Mouse (Mus musculus) ES-Bruce4 (cell line): ENCODE measurements around the gene Arid1b. TPM values are rescaled to one million over a fixed set of nuclear protein-coding genes. Genes with fewer than 3 reads are reported as not detected.

Experiments used
- H3K27ac ChIP-seq: 2 replicates; pipeline ENCODE4 v1.5.1; 2012; ENCODE audit warnings: low read length, inconsistent platforms; ENCODE audit not compliant: insufficient read depth
- H3K27me3 ChIP-seq: 2 replicates; pipeline ENCODE4 v1.6.1; 2012; ENCODE audit warnings: mild to moderate bottlenecking, low read length, inconsistent platforms; ENCODE audit not compliant: control insufficient read depth, poor library complexity, insufficient read depth, severe bottlenecking
- H3K36me3 ChIP-seq: 2 replicates; pipeline ENCODE4 v1.6.1; 2012; ENCODE audit warnings: inconsistent platforms, mild to moderate bottlenecking, low read length, moderate library complexity; ENCODE audit not compliant: control insufficient read depth, poor library complexity, insufficient read depth, severe bottlenecking
- H3K4me1 ChIP-seq: one replicate; pipeline ENCODE4 v1.8.1; 2011; ENCODE audit warnings: low read length; ENCODE audit not compliant: control insufficient read depth, insufficient read depth
- H3K4me3 ChIP-seq: 2 replicates; pipeline ENCODE4 v1.5.1; 2011; ENCODE audit warnings: low read depth, mild to moderate bottlenecking, low read length
- H3K9ac ChIP-seq: 2 replicates; pipeline ENCODE4 v1.6.1; 2012; ENCODE audit warnings: low read depth, mild to moderate bottlenecking, inconsistent platforms; ENCODE audit not compliant: poor library complexity, severe bottlenecking
- H3K9me3 ChIP-seq: replicated peaks from 2 replicates; pipeline ENCODE4 v1.6.1; 2012; ENCODE audit warnings: mild to moderate bottlenecking, low read length, inconsistent platforms; ENCODE audit not compliant: control insufficient read depth, poor library complexity, insufficient read depth, severe bottlenecking
- CTCF ChIP-seq: IDR thresholded peaks from one replicate; pipeline ENCODE4 v1.8.1; 2011; ENCODE audit warnings: low read depth, low read length
- EP300 ChIP-seq: IDR thresholded peaks from 2 replicates; pipeline ENCODE4 v1.6.1; 2011; ENCODE audit warnings: low read depth, low read length; ENCODE audit not compliant: insufficient read depth
- POLR2A ChIP-seq: IDR thresholded peaks from one replicate; pipeline ENCODE4 v1.8.1; 2011; ENCODE audit warnings: low read length; ENCODE audit not compliant: insufficient read depth
- polyA plus RNA-seq: library from polyadenylated mRNA; stranded (reverse); fragments of >200 nt; gene quantifications from 2 replicates; pipeline ENCODE4 v1.2.4, GENCODE M21; 2011; ENCODE audit warnings: low read depth; ENCODE audit not compliant: missing spikeins, insufficient read depth, insufficient read length

Arid1b gene
- polyA plus RNA-seq, 1 experiment, result 20.4 TPM

DNA sequence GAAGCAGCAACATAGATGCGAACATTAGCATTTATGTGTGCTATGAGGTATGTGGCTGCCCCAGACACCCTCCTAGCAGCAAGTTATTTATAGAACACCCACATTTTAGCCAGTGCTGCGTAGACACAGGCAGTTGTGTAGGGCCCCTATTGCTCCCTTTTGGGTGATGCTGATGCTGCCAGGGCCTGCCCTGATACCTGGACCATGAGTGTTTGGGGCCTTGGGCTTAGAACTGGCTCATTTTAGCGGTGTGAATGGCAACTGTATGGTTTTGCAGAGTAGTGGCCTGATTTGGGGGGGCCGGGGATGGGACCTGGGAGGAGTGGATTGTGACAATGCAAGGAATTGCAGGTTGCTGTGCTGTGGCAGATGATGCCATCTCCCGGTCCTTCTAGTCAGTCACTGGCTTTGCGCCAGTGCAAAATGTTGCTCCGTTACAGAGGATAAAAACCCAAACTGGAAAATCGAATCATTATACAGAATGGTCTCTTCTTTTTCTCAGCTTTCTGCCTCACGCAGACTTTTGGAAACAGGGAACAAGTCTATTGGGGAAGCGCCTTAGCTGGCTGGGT, 8.9 kb downstream of the Arid1b start:
- Histone ChIP-seq H3K9ac (no peak overlapping the region), H3K36me3 (no peaks in the 10 kb centered on the region), H3K4me1 (peaks cover 2% of the 10 kb centered on the region), H3K27ac (no peak overlapping the region), H3K4me3 (no peak overlapping the region), H3K9me3 (no peaks in the 10 kb centered on the region), H3K27me3 (no peaks in the 10 kb centered on the region)
- TF ChIP-seq EP300 (no peak), CTCF (no peak), POLR2A (no peak)

DNA sequence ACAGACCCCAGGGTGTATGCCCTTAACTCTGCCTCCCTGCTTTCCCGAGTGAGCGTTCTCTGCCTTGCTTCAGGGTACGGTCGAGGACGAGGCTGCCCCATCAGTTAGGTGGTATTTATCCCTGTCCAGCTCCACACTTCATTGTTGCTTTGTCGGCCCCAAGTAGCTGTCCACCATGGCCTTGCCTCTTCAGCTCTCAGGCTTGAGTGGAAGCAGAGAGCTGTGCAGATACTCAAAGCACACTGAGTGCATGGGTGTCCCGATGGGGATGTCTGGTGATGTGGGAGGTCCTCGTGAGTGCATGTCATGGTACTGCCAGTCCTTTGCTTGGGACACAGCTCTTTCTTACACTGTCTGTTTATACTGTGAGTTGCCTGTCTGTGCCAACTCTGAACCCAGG, 10.1 kb downstream of the Arid1b start:
- Histone ChIP-seq H3K4me3 (no peak overlapping the region), H3K27ac (no peak overlapping the region), H3K36me3 (no peaks in the 10 kb centered on the region), H3K27me3 (no peaks in the 10 kb centered on the region), H3K9ac (no peak overlapping the region), H3K4me1 (peaks cover 2% of the 10 kb centered on the region), H3K9me3 (no peaks in the 10 kb centered on the region)
- TF ChIP-seq CTCF (no peak), POLR2A (no peak), EP300 (no peak)

DNA sequence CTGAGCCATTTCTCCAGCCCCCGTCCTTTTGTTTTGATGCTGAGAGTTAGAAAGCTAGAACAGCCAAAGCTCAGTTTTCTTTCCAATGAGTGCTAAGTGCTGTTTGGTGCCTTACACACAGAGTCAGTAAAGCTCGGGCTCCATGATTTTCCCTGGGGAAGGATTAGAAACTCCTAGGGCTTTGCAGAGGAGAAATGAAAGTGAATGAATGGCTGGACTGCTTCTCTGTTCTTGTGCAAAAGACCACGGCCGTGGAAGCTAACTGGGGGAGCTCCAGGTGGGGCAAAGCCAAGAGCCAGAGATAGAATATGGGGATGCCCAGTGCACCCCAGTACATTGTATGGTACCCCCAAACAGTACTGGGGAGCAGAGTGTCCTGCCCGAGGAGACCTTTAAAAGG, 10.6 kb downstream of the Arid1b start:
- no peaks in the 10 kb centered on the region for H3K9me3 ChIP-seq
- peaks cover 2% of the 10 kb centered on the region for H3K4me1 ChIP-seq
- no peak overlapping the region for H3K9ac ChIP-seq
- TF ChIP-seq POLR2A (no peak), CTCF (no peak), EP300 (no peak)
- H3K4me3 ChIP-seq, result no peak overlapping the region
- no peaks in the 10 kb centered on the region for H3K27me3 ChIP-seq
- no peak overlapping the region for H3K27ac ChIP-seq
- H3K36me3 ChIP-seq, result no peaks in the 10 kb centered on the region

DNA sequence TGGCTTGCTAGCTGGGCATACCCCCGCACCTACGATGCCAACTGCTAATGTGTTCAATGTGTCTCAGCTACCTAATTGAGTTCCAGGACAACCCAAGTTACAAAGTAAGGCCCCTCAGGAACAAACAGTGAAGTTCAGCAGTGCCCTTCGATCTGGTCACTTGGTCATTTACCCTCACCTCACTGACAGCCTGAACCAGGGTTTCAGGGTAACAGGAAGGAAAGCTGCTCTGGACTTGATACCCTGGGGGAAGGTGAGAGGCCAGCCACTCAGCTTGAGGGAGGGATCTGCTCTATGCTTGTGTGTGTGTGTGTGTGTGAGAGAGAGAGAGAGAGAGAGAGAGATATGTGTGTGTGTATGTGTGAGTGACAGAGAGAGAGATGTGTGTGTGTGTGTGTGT, 11.2 kb downstream of the Arid1b start:
- no peaks in the 10 kb centered on the region for H3K27me3 ChIP-seq
- no peaks in the 10 kb centered on the region for H3K36me3 ChIP-seq
- H3K27ac ChIP-seq, result no peak overlapping the region
- H3K4me3 ChIP-seq, result no peak overlapping the region
- TF ChIP-seq EP300 (no peak), POLR2A (no peak), CTCF (no peak)
- no peak overlapping the region for H3K9ac ChIP-seq
- H3K9me3 ChIP-seq, result no peaks in the 10 kb centered on the region
- peaks cover 2% of the 10 kb centered on the region for H3K4me1 ChIP-seq

DNA sequence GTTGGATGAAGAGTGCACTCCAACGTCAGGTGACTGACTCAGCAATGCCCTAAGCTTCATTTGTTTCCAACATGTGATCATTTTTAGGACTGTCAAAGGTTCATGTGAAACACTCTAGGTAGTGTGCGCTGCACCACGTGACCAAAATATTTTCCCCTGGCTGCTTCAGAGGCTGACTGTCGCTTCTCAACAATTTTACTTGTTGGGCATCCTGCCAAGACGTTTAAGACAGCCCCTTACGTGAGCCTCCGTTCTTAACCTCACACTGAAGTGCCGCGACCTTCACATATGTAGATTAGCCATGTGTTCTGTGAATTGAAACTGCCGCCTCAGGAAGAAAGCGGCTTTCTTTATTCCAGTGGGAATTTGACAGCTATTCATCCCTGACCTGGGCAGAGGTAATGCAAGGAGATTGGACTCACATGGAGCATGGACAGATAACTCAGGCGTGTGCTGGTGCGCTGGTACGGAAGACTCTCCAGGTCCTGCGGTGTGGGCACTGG, 13.1 kb downstream of the Arid1b start:
- no peaks in the 10 kb centered on the region for H3K4me1 ChIP-seq
- TF ChIP-seq POLR2A, result no peak
- no peak for TF ChIP-seq EP300
- TF ChIP-seq CTCF, result no peak
- no peak overlapping the region for H3K4me3 ChIP-seq

DNA sequence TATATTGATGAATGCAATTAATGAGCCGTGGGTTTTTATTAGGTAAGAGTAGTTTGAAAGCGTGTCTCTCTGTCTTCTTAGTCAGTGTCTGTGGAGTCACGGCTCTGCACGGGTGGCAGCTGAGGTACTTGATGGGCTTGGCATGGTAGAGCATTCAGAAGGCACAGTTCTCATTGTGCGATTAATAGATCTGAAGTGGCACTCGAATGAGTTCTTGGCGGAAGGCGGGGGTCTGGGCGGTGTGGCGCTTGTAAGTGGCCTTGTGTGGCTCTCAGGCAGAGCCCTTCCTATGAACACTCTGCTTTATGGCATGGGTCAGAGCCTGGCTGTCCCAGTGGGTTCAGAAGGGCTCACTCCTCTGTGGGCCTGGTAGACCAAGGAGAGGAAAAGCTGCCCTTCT, 14.1 kb downstream of the Arid1b start:
- H3K9ac ChIP-seq, result no peak overlapping the region
- H3K27me3 ChIP-seq, result no peaks in the 10 kb centered on the region
- TF ChIP-seq POLR2A, result no peak
- no peak for TF ChIP-seq EP300
- TF ChIP-seq CTCF, result no peak
- no peaks in the 10 kb centered on the region for H3K36me3 ChIP-seq
- H3K27ac ChIP-seq, result no peak overlapping the region
- H3K9me3 ChIP-seq, result no peaks in the 10 kb centered on the region
- no peak overlapping the region for H3K4me3 ChIP-seq
- H3K4me1 ChIP-seq, result no peaks in the 10 kb centered on the region

More for the DNA sequence above, 13.1 kb downstream of the Arid1b start:
- Histone ChIP-seq H3K36me3 (no peaks in the 10 kb centered on the region), H3K27me3 (no peaks in the 10 kb centered on the region), H3K9me3 (no peaks in the 10 kb centered on the region), H3K9ac (no peak overlapping the region), H3K27ac (no peak overlapping the region)
